Mouse (Mus musculus) small intestine, adult 2 months (tissue): ENCODE measurements around the gene Trim16.

Experiments
- CTCF ChIP-seq: fragments of 200-500 bp; IDR thresholded peaks from 2 replicates; pipeline ENCODE4 v1.5.1; 2012; ENCODE audit warnings: low read depth, mild to moderate bottlenecking, control low read depth, inconsistent platforms, low read length, moderate library complexity, mixed read lengths; ENCODE audit not compliant: insufficient replicate concordance, insufficient read length; ENCODE audit errors: extremely low read depth
- POLR2A ChIP-seq: fragments of 200-500 bp; IDR thresholded peaks from 2 replicates; pipeline ENCODE4 v1.6.1; 2012; ENCODE audit warnings: low read depth, mild to moderate bottlenecking, control low read depth, inconsistent platforms, low read length, moderate library complexity

GRCm38 (mm10) chr11:62847655-62848191 is 27.7 kb downstream of the Trim16 start:
- TF ChIP-seq CTCF, result no peak
- TF ChIP-seq POLR2A, result no peak
